8 mouse cellular contexts compared by ENCODE assay signal in genomic region chr11:113651206-113651906, GRCm38 (mm10). TPM values are rescaled to one million over a fixed set of nuclear protein-coding genes. Genes with fewer than 3 reads are reported as not detected.
DNase-seq lines count a peak whose midpoint lies in the region; ATAC-seq and TF ChIP-seq lines count a peak whose summit lies in the region.

No protein-coding gene starts in this region.

- no peak for TF ChIP-seq CTCF in stomach, postnatal 0 days (IDR thresholded peaks at IDR 0.05; ENCODE audit: low read depth)
- no peak for TF ChIP-seq CTCF in lung, postnatal 0 days (IDR thresholded peaks at IDR 0.05)

- WGBS in neural tube, embryonic 11.5 days: 55% methylated on average over 22 of the region's 22 CpGs
- 61% methylated on average over 22 of the region's 22 CpGs for WGBS in liver, embryonic 11.5 days
- 62% methylated on average over 22 of the region's 22 CpGs for WGBS in stomach, postnatal 0 days
- 52% methylated on average over 22 of the region's 22 CpGs for WGBS in lung, postnatal 0 days

- no peak; the same call in 1 of the 2 replicates for ATAC-seq in neural tube, embryonic 11.5 days (ENCODE audit: insufficient read depth, low FRiP score, low TSS enrichment)
- peak; percentile 83 for ATAC-seq in erythroid progenitor cell, adult 5-6 weeks (replicated peaks; ENCODE audit: low FRiP score, poor library complexity, severe bottlenecking)
- ATAC-seq in liver, embryonic 11.5 days (replicated peaks; ENCODE audit: low FRiP score): peak; percentile 10; the same call in 1 of the 2 replicates
- ATAC-seq in stomach, postnatal 0 days (ENCODE audit: low FRiP score, low TSS enrichment): no peak
- no peak for ATAC-seq in lung, postnatal 0 days

- no peak for TF ChIP-seq EP300 in stomach, postnatal 0 days (optimal IDR thresholded peaks at IDR 0.05)
- TF ChIP-seq EP300 in lung, postnatal 0 days (IDR thresholded peaks at IDR 0.05): no peak

- peak; percentile 18 for DNase-seq in neural tube, embryonic 11.5 days (ENCODE audit: low spot score)
- DNase-seq in neural tube, embryonic 10.5 days (ENCODE audit: extremely low spot score, low spot score): no peak
- no peak for DNase-seq in liver, embryonic 11.5 days (ENCODE audit: low spot score)
- no peak for DNase-seq in stomach, postnatal 0 days (ENCODE audit: low spot score)
- no peak for DNase-seq in heart, postnatal 14 days
- DNase-seq in lung, postnatal 0 days (ENCODE audit: low spot score): no peak
- no peak for DNase-seq in adrenal gland, adult 8-10 months

- intact Hi-C loops in heart, postnatal 14 days (cut with DNase I): loop anchor here (2.0 kb wide), 1 partner anchor 31 kb away; no protein-coding TSS in a partner anchor

- H3K4me1 ChIP-seq in neural tube, embryonic 11.5 days (ENCODE audit: control insufficient read depth, insufficient read depth, low read length): peaks cover 10% of the 10 kb centered on the region
- peaks cover 23% of the 10 kb centered on the region for H3K4me1 ChIP-seq in liver, embryonic 11.5 days (replicated peaks; ENCODE audit: control insufficient read depth, insufficient read depth, low read length)
- no peaks in the 10 kb centered on the region; the same call in 1 of the 2 replicates for H3K4me1 ChIP-seq in stomach, postnatal 0 days (replicated peaks; ENCODE audit: control insufficient read depth, insufficient read depth)
- peaks cover 8% of the 10 kb centered on the region; the same call in 1 of the 2 replicates for H3K4me1 ChIP-seq in lung, postnatal 0 days (ENCODE audit: insufficient read depth, low read depth, low read length)

- no peak overlapping the region for H3K9ac ChIP-seq in neural tube, embryonic 11.5 days (ENCODE audit: low read length)
- H3K9ac ChIP-seq in liver, embryonic 11.5 days (ENCODE audit: low read depth, low read length): no peak overlapping the region
- H3K9ac ChIP-seq in stomach, postnatal 0 days (ENCODE audit: low read length): no peak overlapping the region
- no peak overlapping the region for H3K9ac ChIP-seq in lung, postnatal 0 days (replicated peaks; ENCODE audit: low read depth)

- peak overlapping the region; percentile 65 for H3K27ac ChIP-seq in neural tube, embryonic 11.5 days (ENCODE audit: low read depth, low read length)
- peak overlapping the region; percentile 62 for H3K27ac ChIP-seq in liver, embryonic 11.5 days (ENCODE audit: low read depth, low read length)
- peak overlapping the region; percentile 35; the same call in 1 of the 2 replicates for H3K27ac ChIP-seq in stomach, postnatal 0 days (replicated peaks)
- no peak overlapping the region for H3K27ac ChIP-seq in lung, postnatal 0 days (ENCODE audit: low read length)

- peaks cover 7% of the 10 kb centered on the region for H3K36me3 ChIP-seq in neural tube, embryonic 11.5 days (ENCODE audit: control insufficient read depth, insufficient read depth, low read length)
- peaks cover 26% of the 10 kb centered on the region for H3K36me3 ChIP-seq in liver, embryonic 11.5 days (ENCODE audit: control insufficient read depth, insufficient read depth, low read length)
- H3K36me3 ChIP-seq in stomach, postnatal 0 days (ENCODE audit: control insufficient read depth, insufficient read depth, low read length): peaks cover 33% of the 10 kb centered on the region
- H3K36me3 ChIP-seq in lung, postnatal 0 days (ENCODE audit: insufficient read depth, low read length): peaks cover 24% of the 10 kb centered on the region

- no peaks in the 10 kb centered on the region for H3K9me3 ChIP-seq in neural tube, embryonic 11.5 days (ENCODE audit: control insufficient read depth, low read length)
- H3K9me3 ChIP-seq in liver, embryonic 11.5 days (ENCODE audit: control insufficient read depth, low read length): no peaks in the 10 kb centered on the region
- no peaks in the 10 kb centered on the region for H3K9me3 ChIP-seq in stomach, postnatal 0 days (ENCODE audit: control insufficient read depth, low read length)
- H3K9me3 ChIP-seq in lung, postnatal 0 days (ENCODE audit: low read length): no peaks in the 10 kb centered on the region

- H3K4me3 ChIP-seq in neural tube, embryonic 11.5 days (ENCODE audit: low read depth, low read length): no peak overlapping the region
- peak overlapping the region; percentile 24; the same call in 1 of the 2 replicates for H3K4me3 ChIP-seq in liver, embryonic 11.5 days (ENCODE audit: low read depth, low read length)
- H3K4me3 ChIP-seq in stomach, postnatal 0 days (ENCODE audit: low read depth, low read length): no peak overlapping the region
- H3K4me3 ChIP-seq in lung, postnatal 0 days (ENCODE audit: low read depth, low read length): no peak overlapping the region

- no peaks in the 10 kb centered on the region for H3K27me3 ChIP-seq in neural tube, embryonic 11.5 days (ENCODE audit: control insufficient read depth, insufficient read depth, low read length)
- no peaks in the 10 kb centered on the region for H3K27me3 ChIP-seq in liver, embryonic 11.5 days (replicated peaks; ENCODE audit: control insufficient read depth, insufficient read depth, low read length)
- no peaks in the 10 kb centered on the region for H3K27me3 ChIP-seq in stomach, postnatal 0 days (ENCODE audit: control insufficient read depth, insufficient read depth, low read length)
- H3K27me3 ChIP-seq in lung, postnatal 0 days (replicated peaks; ENCODE audit: insufficient read depth, low read length): no peaks in the 10 kb centered on the region

- H3K4me2 ChIP-seq in neural tube, embryonic 11.5 days (ENCODE audit: low read depth): 0 out of 2 replicates have a peak overlapping the region, but pooled peaks have one; percentile 2
- peak overlapping the region; percentile 88 for H3K4me2 ChIP-seq in liver, embryonic 11.5 days
- H3K4me2 ChIP-seq in stomach, postnatal 0 days (replicated peaks; ENCODE audit: low read depth): no peak overlapping the region
- H3K4me2 ChIP-seq in lung, postnatal 0 days (replicated peaks; ENCODE audit: low read depth, low read length): no peak overlapping the region

RNA-seq across cellular contexts. Expression of gene Slc39a11, which starts 1.5 kb away (rescaled TPM):
- polyA plus RNA-seq in neural tube, embryonic 11.5 days (2014; fragmentation: Nextera tagmentation; extraction: Ambion mirVana): 20.1 and 20.5 TPM in 2 replicates
- total RNA-seq in erythroid progenitor cell, adult 5-6 weeks (2015; ENCODE audit: low replicate concordance): 3.6 and 5.4 TPM in 2 replicates
- total RNA-seq in erythroid progenitor cell, adult 5-6 weeks (2017; ENCODE audit: low replicate concordance): 3.5 and 4.7 TPM in 2 replicates
- 20.9 TPM in 2 replicates for polyA plus RNA-seq in liver, embryonic 11.5 days (2014; fragmentation: Nextera tagmentation; extraction: Ambion mirVana)
- polyA plus RNA-seq in stomach, postnatal 0 days (2015; fragmentation: Nextera tagmentation; extraction: Ambion mirVana): 56.6 and 58.0 TPM in 2 replicates
- 1 to 10 TPM; 2.9 to 3.7 TPM for total RNA-seq in heart, postnatal 14 days (2021)
- 14.3 and 15.1 TPM in 2 replicates for polyA plus RNA-seq in lung, postnatal 0 days (2015; fragmentation: Nextera tagmentation; extraction: Ambion mirVana)
- 10 to 100 TPM; 32.5 to 40.2 (median 36.8) TPM for total RNA-seq in adrenal gland, adult 8-10 months (2022)

RNA-seq across cellular contexts. Expression of gene Cog1, which starts 2.4 kb away (rescaled TPM):
- polyA plus RNA-seq in neural tube, embryonic 11.5 days (2014; fragmentation: Nextera tagmentation; extraction: Ambion mirVana): 44.3 and 47.7 TPM in 2 replicates
- total RNA-seq in erythroid progenitor cell, adult 5-6 weeks (2015; ENCODE audit: low replicate concordance): 29.8 and 33.2 TPM in 2 replicates
- total RNA-seq in erythroid progenitor cell, adult 5-6 weeks (2017; ENCODE audit: low replicate concordance): 30.3 and 38.8 TPM in 2 replicates
- 24.0 and 24.7 TPM in 2 replicates for polyA plus RNA-seq in liver, embryonic 11.5 days (2014; fragmentation: Nextera tagmentation; extraction: Ambion mirVana)
- polyA plus RNA-seq in stomach, postnatal 0 days (2015; fragmentation: Nextera tagmentation; extraction: Ambion mirVana): 14.4 and 15.3 TPM in 2 replicates
- 10 to 100 TPM; 16.1 to 18.5 TPM for total RNA-seq in heart, postnatal 14 days (2021)
- polyA plus RNA-seq in lung, postnatal 0 days (2015; fragmentation: Nextera tagmentation; extraction: Ambion mirVana): 18.6 and 19.0 TPM in 2 replicates
- total RNA-seq in adrenal gland, adult 8-10 months (2022): 10 to 100 TPM; 45.5 to 63.0 (median 54.6) TPM

RNA-seq across cellular contexts. Expression of gene Sstr2, which starts 32.2 kb away (rescaled TPM):
- polyA plus RNA-seq in neural tube, embryonic 11.5 days (2014; fragmentation: Nextera tagmentation; extraction: Ambion mirVana): 20.5 and 23.8 TPM in 2 replicates
- not detected in 2 replicates for total RNA-seq in erythroid progenitor cell, adult 5-6 weeks (2015; ENCODE audit: low replicate concordance)
- not detected in 2 replicates for total RNA-seq in erythroid progenitor cell, adult 5-6 weeks (2017; ENCODE audit: low replicate concordance)
- 2.2 and 2.7 TPM in 2 replicates for polyA plus RNA-seq in liver, embryonic 11.5 days (2014; fragmentation: Nextera tagmentation; extraction: Ambion mirVana)
- 1.5 and 1.8 TPM in 2 replicates for polyA plus RNA-seq in stomach, postnatal 0 days (2015; fragmentation: Nextera tagmentation; extraction: Ambion mirVana)
- total RNA-seq in heart, postnatal 14 days (2021): not detected
- 3.9 and 4.0 TPM in 2 replicates for polyA plus RNA-seq in lung, postnatal 0 days (2015; fragmentation: Nextera tagmentation; extraction: Ambion mirVana)
- 1 to 10 TPM; 1.3 to 6.2 (median 3.7) TPM for total RNA-seq in adrenal gland, adult 8-10 months (2022)

RNA-seq across cellular contexts. Expression of gene Fam104a, which starts 32.6 kb away (rescaled TPM):
- polyA plus RNA-seq in neural tube, embryonic 11.5 days (2014; fragmentation: Nextera tagmentation; extraction: Ambion mirVana): 57.3 and 57.9 TPM in 2 replicates
- total RNA-seq in erythroid progenitor cell, adult 5-6 weeks (2015; ENCODE audit: low replicate concordance): 24.1 and 24.3 TPM in 2 replicates
- total RNA-seq in erythroid progenitor cell, adult 5-6 weeks (2017; ENCODE audit: low replicate concordance): 21.4 and 35.7 TPM in 2 replicates
- polyA plus RNA-seq in liver, embryonic 11.5 days (2014; fragmentation: Nextera tagmentation; extraction: Ambion mirVana): 58.7 and 62.3 TPM in 2 replicates
- polyA plus RNA-seq in stomach, postnatal 0 days (2015; fragmentation: Nextera tagmentation; extraction: Ambion mirVana): 34.2 and 34.3 TPM in 2 replicates
- total RNA-seq in heart, postnatal 14 days (2021): 10 to 100 TPM; 15.3 to 16.0 TPM
- polyA plus RNA-seq in lung, postnatal 0 days (2015; fragmentation: Nextera tagmentation; extraction: Ambion mirVana): 41.3 and 44.1 TPM in 2 replicates
- 10 to 100 TPM; 28.9 to 34.4 (median 31.0) TPM for total RNA-seq in adrenal gland, adult 8-10 months (2022)

RNA-seq across cellular contexts. Expression of gene D11Wsu47e, which starts 32.9 kb away (rescaled TPM):
- polyA plus RNA-seq in neural tube, embryonic 11.5 days (2014; fragmentation: Nextera tagmentation; extraction: Ambion mirVana): 24.5 and 25.5 TPM in 2 replicates
- 10.1 TPM in 1 of 2 replicates, not detected in the other for total RNA-seq in erythroid progenitor cell, adult 5-6 weeks (2015; ENCODE audit: low replicate concordance)
- 3.8 and 9.0 TPM in 2 replicates for total RNA-seq in erythroid progenitor cell, adult 5-6 weeks (2017; ENCODE audit: low replicate concordance)
- 22.4 and 22.9 TPM in 2 replicates for polyA plus RNA-seq in liver, embryonic 11.5 days (2014; fragmentation: Nextera tagmentation; extraction: Ambion mirVana)
- polyA plus RNA-seq in stomach, postnatal 0 days (2015; fragmentation: Nextera tagmentation; extraction: Ambion mirVana): 8.7 and 9.7 TPM in 2 replicates
- 1 to 10 TPM; 6.5 to 7.1 TPM for total RNA-seq in heart, postnatal 14 days (2021)
- polyA plus RNA-seq in lung, postnatal 0 days (2015; fragmentation: Nextera tagmentation; extraction: Ambion mirVana): 10.3 and 11.9 TPM in 2 replicates
- 10 to 100 TPM; 16.7 to 21.8 (median 18.1) TPM for total RNA-seq in adrenal gland, adult 8-10 months (2022)

Comparison
In these comparisons a context has a peak if more than half of its experiments do, and no peak if none do; other contexts are left out.
1. ATAC-seq: peak in erythroid progenitor cell, adult 5-6 weeks (single experiment) and liver, embryonic 11.5 days (single experiment); none in neural tube, embryonic 11.5 days (single experiment), stomach, postnatal 0 days (single experiment) and lung, postnatal 0 days (single experiment).
2. H3K4me2 ChIP-seq: peak in neural tube, embryonic 11.5 days (single experiment) and liver, embryonic 11.5 days (single experiment); none in stomach, postnatal 0 days (single experiment) and lung, postnatal 0 days (single experiment).